Mouse (Mus musculus) embryonic facial prominence, embryonic 11.5 days (tissue): Measurements from ENCODE around the gene Sds. TPM values are rescaled to one million over a fixed set of nuclear protein-coding genes. Genes with fewer than 3 reads are reported as not detected.

ENCODE experiments used
- ATAC-seq: fragments of 200-750 bp; cut with Nextera tagmentation; replicated peaks from 2 replicates; pipeline ENCODE4 v1.8.0; 2017; ENCODE audit warnings: low read depth; ENCODE audit not compliant: insufficient number of reproducible peaks, low FRiP score, low TSS enrichment
- DNase-seq: peaks from one replicate; pipeline ENCODE4 v3.0.0-alpha.2; 2015; ENCODE audit warnings: low spot score
- H3K27ac ChIP-seq: fragments of 300-500 bp; sonication (generic); replicated peaks from 2 replicates; pipeline ENCODE4 v1.5.1; 2014; ENCODE audit warnings: mild to moderate bottlenecking, low read depth, low read length, control low read depth
- H3K27me3 ChIP-seq: fragments of 300-500 bp; sonication (generic); 2 replicates; pipeline ENCODE4 v1.6.1; 2014; ENCODE audit warnings: mild to moderate bottlenecking, low read length, moderate library complexity, mixed read lengths; ENCODE audit not compliant: control insufficient read depth, insufficient read depth
- H3K36me3 ChIP-seq: fragments of 300-500 bp; sonication (generic); replicated peaks from 2 replicates; pipeline ENCODE4 v1.6.1; 2014; ENCODE audit warnings: low read depth, mild to moderate bottlenecking, low read length, moderate library complexity, mixed read lengths; ENCODE audit not compliant: control insufficient read depth, insufficient read depth
- H3K4me1 ChIP-seq: fragments of 300-500 bp; sonication (generic); 2 replicates; pipeline ENCODE4 v1.6.1; 2014; ENCODE audit warnings: low read length, mixed read lengths; ENCODE audit not compliant: control insufficient read depth, insufficient read depth
- H3K4me2 ChIP-seq: fragments of 300-500 bp; sonication (generic); 2 replicates; pipeline ENCODE4 v1.6.1; 2014; ENCODE audit warnings: low read depth, mild to moderate bottlenecking, control low read depth, low read length, moderate library complexity
- H3K4me3 ChIP-seq: fragments of 300-500 bp; sonication (generic); 2 replicates; pipeline ENCODE4 v1.5.1; 2014; ENCODE audit warnings: low read depth, low read length, control low read depth
- H3K9ac ChIP-seq: fragments of 300-500 bp; sonication (generic); replicated peaks from 2 replicates; pipeline ENCODE4 v1.6.1; 2014; ENCODE audit warnings: mild to moderate bottlenecking, control low read depth, low read length
- H3K9me3 ChIP-seq: fragments of 300-500 bp; sonication (generic); replicated peaks from 2 replicates; pipeline ENCODE4 v1.6.1; 2016; ENCODE audit warnings: mild to moderate bottlenecking, low read length, inconsistent platforms, mixed read lengths; ENCODE audit not compliant: control insufficient read depth
- WGBS: fragments of 180-500 bp; shearing (Covaris S2); extraction: QIAGEN DNeasy Blood & Tissue Kit; methylation state at CpG from one replicate; pipeline ENCODE4 v1.1.7; 2014; 5-methylcytosine and 5-hydroxymethylcytosine counted together
- polyA plus RNA-seq: library from polyadenylated mRNA; unstranded; fragments of >200 nt; fragmentation: Nextera tagmentation; extraction: Ambion mirVana; gene quantifications from 2 replicates; pipeline ENCODE4 v1.2.1, GENCODE M21; 2014

Sds gene
- polyA plus RNA-seq, 1 experiment from 2014 or later, result not detected

DNA sequence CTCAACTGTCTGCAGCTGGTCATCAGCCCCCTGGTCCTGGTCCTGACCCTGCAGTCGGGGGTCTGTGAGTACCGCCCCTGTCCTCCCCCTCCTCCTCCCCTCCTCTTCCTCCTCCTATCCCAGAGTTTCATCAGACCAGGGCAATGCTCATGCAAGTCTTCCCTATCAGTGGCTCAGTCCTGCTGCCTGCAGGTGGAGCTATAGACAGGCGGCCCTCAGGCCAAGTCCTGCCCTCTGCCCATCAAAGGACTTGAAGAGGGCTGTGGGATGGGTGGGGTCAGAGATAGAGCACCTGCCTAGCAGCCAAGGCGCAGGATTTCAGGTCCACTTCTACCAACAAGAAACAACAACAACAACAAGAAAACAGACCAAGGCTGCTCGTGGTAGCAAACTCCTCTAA, 49.4 kb downstream of the Sds start:
- WGBS, result 36% methylated on average over 5 of the region's 5 CpGs
- H3K27ac ChIP-seq, result no peak overlapping the region
- H3K36me3 ChIP-seq, result no peaks in the 10 kb centered on the region
- no peaks in the 10 kb centered on the region for H3K27me3 ChIP-seq
- ATAC-seq (no peak), DNase-seq (no peak)
- no peak overlapping the region for H3K4me2 ChIP-seq
- H3K4me1 ChIP-seq, result 0 out of 2 replicates have a peak, but pooled peaks cover 3% of the 10 kb centered on the region
- no peak overlapping the region for H3K9ac ChIP-seq
- H3K9me3 ChIP-seq, result no peaks in the 10 kb centered on the region
- no peak overlapping the region for H3K4me3 ChIP-seq

GRCm38 (mm10) chr5:120526311-120526710, 50.0 kb downstream of the Sds start:
- no peak overlapping the region for H3K4me3 ChIP-seq
- DNase-seq (no peak), ATAC-seq (no peak)
- no peak overlapping the region for H3K4me2 ChIP-seq
- H3K27me3 ChIP-seq, result no peaks in the 10 kb centered on the region
- H3K27ac ChIP-seq, result no peak overlapping the region
- no peaks in the 10 kb centered on the region for H3K9me3 ChIP-seq
- 64% methylated on average over 11 of the region's 11 CpGs for WGBS
- no peaks in the 10 kb centered on the region for H3K36me3 ChIP-seq
- no peak overlapping the region for H3K9ac ChIP-seq
- H3K4me1 ChIP-seq, result 0 out of 2 replicates have a peak, but pooled peaks cover 3% of the 10 kb centered on the region

DNA sequence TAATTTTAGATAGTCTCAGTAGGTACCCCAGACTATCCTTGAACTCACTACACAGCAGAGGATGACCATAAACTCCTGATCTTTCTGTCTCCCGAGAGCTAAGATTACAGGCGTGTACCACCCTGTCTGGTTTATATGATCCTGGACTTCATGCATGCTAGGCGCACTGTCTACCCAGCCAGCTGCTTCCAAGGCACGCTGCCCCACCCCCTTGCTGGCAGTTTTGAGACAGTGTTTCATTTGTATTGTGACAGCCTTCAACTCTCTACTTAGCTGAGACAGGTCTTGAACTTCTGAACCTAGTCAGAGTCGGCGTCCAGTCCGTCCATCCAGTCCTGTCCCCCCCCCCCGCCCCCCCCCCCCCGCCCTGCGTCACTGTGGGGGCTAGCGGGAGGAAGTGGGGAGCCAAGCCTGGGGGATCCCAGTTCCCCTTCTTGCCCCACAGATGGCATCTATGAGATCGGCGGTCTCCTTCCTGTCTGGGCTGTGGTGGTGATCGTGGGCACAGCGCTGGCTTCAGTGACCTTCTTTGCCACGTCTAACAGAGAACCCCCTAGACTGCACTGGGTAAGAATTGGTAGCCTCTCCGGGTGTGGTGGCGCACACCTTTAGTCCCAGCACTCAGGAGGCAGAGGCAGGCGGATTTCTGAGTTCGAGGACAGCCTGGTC, 51.1 kb downstream of the Sds start:
- H3K27ac ChIP-seq, result no peak overlapping the region
- 0 out of 2 replicates have a peak, but pooled peaks cover 3% of the 10 kb centered on the region for H3K4me1 ChIP-seq
- H3K4me3 ChIP-seq, result no peak overlapping the region
- DNase-seq (no peak), ATAC-seq (no peak)
- H3K4me2 ChIP-seq, result no peak overlapping the region
- no peak overlapping the region for H3K9ac ChIP-seq
- 85% methylated on average over 17 of the region's 20 CpGs for WGBS
- no peaks in the 10 kb centered on the region for H3K27me3 ChIP-seq
- no peaks in the 10 kb centered on the region for H3K9me3 ChIP-seq
- no peaks in the 10 kb centered on the region for H3K36me3 ChIP-seq

GRCm38 (mm10) chr5:120531631-120532030, 55.3 kb downstream of the Sds start:
- Histone ChIP-seq H3K4me3 (no peak overlapping the region), H3K4me2 (no peak overlapping the region), H3K4me1 (peaks cover 3% of the 10 kb centered on the region; the same call in 1 of the 2 replicates), H3K27ac (no peak overlapping the region), H3K27me3 (no peaks in the 10 kb centered on the region), H3K36me3 (no peaks in the 10 kb centered on the region), H3K9ac (no peak overlapping the region), H3K9me3 (no peaks in the 10 kb centered on the region)
- no peak for DNase-seq
- no peak for ATAC-seq
- 88% methylated on average over 8 of the region's 8 CpGs for WGBS

Other genes with a start within 250 kb of the Sds start
- gene Lhx5, start 44.8 kb upstream of the Sds start, polyA plus RNA-seq, result 1.5 and 2.9 TPM in 2 replicates
- 3.6 and 4.9 TPM in 2 replicates for gene Sdsl, start 3.7 kb upstream of the Sds start, polyA plus RNA-seq
- 20.9 and 25.3 TPM in 2 replicates for gene Plbd2, start 27.1 kb downstream of the Sds start, polyA plus RNA-seq
- 1.3 and 1.8 TPM in 2 replicates for gene Slc8b1, start 34.6 kb downstream of the Sds start, polyA plus RNA-seq
- gene Tpcn1, start 112.1 kb downstream of the Sds start, polyA plus RNA-seq, result 9.6 and 11.2 TPM in 2 replicates
- 0.31 and 0.55 TPM in 2 replicates for gene Iqcd, start 112.5 kb downstream of the Sds start, polyA plus RNA-seq
- 8.3 and 8.8 TPM in 2 replicates for gene Rita1, start 136.1 kb downstream of the Sds start, polyA plus RNA-seq
- gene Ddx54, start 136.2 kb downstream of the Sds start, polyA plus RNA-seq, result 28.9 and 29.7 TPM in 2 replicates
- gene Cfap73, start 157.7 kb downstream of the Sds start, polyA plus RNA-seq, result not detected in 2 replicates
- 0.34 TPM in 1 of 2 replicates, not detected in the other for gene Rasal1, start 172.3 kb downstream of the Sds start, polyA plus RNA-seq
- gene Dtx1, start 235.4 kb downstream of the Sds start, polyA plus RNA-seq, result 3.3 TPM in 2 replicates